Mouse (Mus musculus) kidney, adult 2 months (tissue): ENCODE results near the gene Foxp1. TPM values are rescaled to one million over a fixed set of nuclear protein-coding genes. Genes with fewer than 3 reads are reported as not detected.

Experiments
- DNase-seq: peaks from one replicate; pipeline ENCODE4 v3.0.0; 2021
- H3K27ac ChIP-seq: fragments of 200-500 bp; 2 replicates; pipeline ENCODE4 v1.5.1; 2012; ENCODE audit warnings: low read depth, low read length, control low read depth, inconsistent platforms; ENCODE audit not compliant: insufficient read depth
- H3K27me3 ChIP-seq: fragments of 200-500 bp; replicated peaks from 2 replicates; pipeline ENCODE4 v1.6.1; 2012; ENCODE audit warnings: mild to moderate bottlenecking, moderate library complexity, low read length, inconsistent platforms; ENCODE audit not compliant: control insufficient read depth, insufficient read depth
- H3K36me3 ChIP-seq: fragments of 200-500 bp; 2 replicates; pipeline ENCODE4 v1.6.1; 2012; ENCODE audit warnings: mild to moderate bottlenecking, moderate library complexity, low read length, inconsistent platforms; ENCODE audit not compliant: control insufficient read depth, insufficient read depth
- H3K4me1 ChIP-seq: fragments of 200-500 bp; 2 replicates; pipeline ENCODE4 v1.6.1; 2011; ENCODE audit warnings: low read length; ENCODE audit not compliant: control insufficient read depth, insufficient read depth
- H3K4me3 ChIP-seq: fragments of 200-500 bp; 2 replicates; pipeline ENCODE4 v1.5.1; 2011; ENCODE audit warnings: mild to moderate bottlenecking, low read depth, low read length, control low read depth; ENCODE audit not compliant: insufficient read depth
- CTCF ChIP-seq: fragments of 200-500 bp; conservative IDR thresholded peaks from 2 replicates; pipeline ENCODE4 v1.5.1; 2011; ENCODE audit warnings: low read depth, mild to moderate bottlenecking, control low read depth, low read length, moderate library complexity, mixed read lengths; ENCODE audit not compliant: insufficient read depth, insufficient read length
- POLR2A ChIP-seq: fragments of 200-500 bp; IDR thresholded peaks from one replicate; pipeline ENCODE4 v1.6.1; 2011; ENCODE audit warnings: low read depth, low read length, control low read depth
- WGBS: fragments of 180-500 bp; shearing (Covaris S2); methylation state at CpG from one replicate; pipeline ENCODE4 v1.1.7; 2018; 5-methylcytosine and 5-hydroxymethylcytosine counted together
- polyA plus RNA-seq: library from polyadenylated mRNA; depleted of rRNA; stranded (reverse); fragments of >200 nt; gene quantifications from 2 replicates; pipeline ENCODE4 v1.2.3, GENCODE M21; 2012; rRNA removed

Gene Foxp1
- 28.2 and 32.8 TPM in 2 replicates for polyA plus RNA-seq

- Histone ChIP-seq H3K4me1 (no peaks in the 10 kb centered on the region), H3K27me3 (no peaks in the 10 kb centered on the region), H3K27ac (peak within 1 kb of the TSS; percentile 99), H3K4me3 (peak within 1 kb of the TSS; percentile 97), H3K36me3 (no peaks in the 10 kb centered on the region)
- TF ChIP-seq CTCF: no peak
- TF ChIP-seq POLR2A: no peak
- 1% methylated on average over 72 of the region's 72 CpGs for WGBS
- DNase-seq: peak; percentile 92
Observed at GRCm38 (mm10) chr6:99522359-99523108, at the start of gene Foxp1. Gene Foxp1, minus strand, starts transcription at chr6:99522721.

GRCm38 (mm10) chr6:99572071-99572470 lies 49.5 kb upstream of the Foxp1 start:
- H3K27ac ChIP-seq: no peak overlapping the region
- TF ChIP-seq CTCF (no peak), POLR2A (no peak)
- H3K4me3 ChIP-seq: no peak overlapping the region
- no peaks in the 10 kb centered on the region for H3K27me3 ChIP-seq
- DNase-seq: no peak
- no peaks in the 10 kb centered on the region for H3K36me3 ChIP-seq
- no peaks in the 10 kb centered on the region for H3K4me1 ChIP-seq
- 75% methylated on average over 5 of the region's 5 CpGs for WGBS

DNA sequence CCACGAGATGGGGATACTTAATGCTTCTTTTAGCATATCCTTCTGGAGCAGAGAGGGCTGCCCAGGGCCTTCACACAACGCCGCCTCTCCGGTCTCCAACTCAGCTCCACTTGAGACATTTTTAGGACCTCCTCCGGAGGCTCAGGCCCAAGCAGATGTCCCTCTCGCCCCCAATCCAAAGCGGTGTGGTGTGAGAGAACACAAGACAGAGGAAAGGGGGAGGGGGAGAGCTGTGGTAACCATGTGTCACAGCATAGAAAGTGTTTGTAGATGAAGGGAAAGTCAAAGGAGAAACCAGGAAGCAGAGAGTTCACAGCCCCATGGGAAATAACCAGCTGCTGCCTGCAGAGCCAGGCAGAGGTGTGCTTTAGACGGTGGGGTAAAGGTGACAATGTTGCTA lies 44.4 kb upstream of the Foxp1 start:
- H3K27me3 ChIP-seq: no peaks in the 10 kb centered on the region
- WGBS: 67% methylated on average over 8 of the region's 8 CpGs

DNA sequence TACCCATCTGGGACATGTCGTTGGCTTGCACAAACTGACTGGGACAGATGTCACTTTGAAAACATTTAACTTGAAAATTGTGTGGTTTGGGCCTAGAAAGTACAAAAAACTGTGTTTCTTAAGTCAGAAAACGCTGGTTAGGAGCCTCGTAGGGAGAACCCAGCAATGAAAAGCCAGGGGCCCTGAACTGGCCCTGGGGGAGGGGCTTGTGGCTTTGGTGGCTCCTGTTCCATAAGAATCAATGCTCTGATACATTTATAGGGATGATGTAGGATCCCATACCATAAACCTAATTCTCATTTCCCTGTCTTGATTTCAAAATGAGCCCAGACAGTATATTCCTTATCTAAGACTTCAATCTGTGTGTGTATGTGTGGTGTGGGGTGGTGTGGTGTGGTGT lies 42.2 kb upstream of the Foxp1 start:
- H3K27me3 ChIP-seq: no peaks in the 10 kb centered on the region
- no peak overlapping the region for H3K27ac ChIP-seq
- no peak for DNase-seq
- 86% methylated on average over 3 of the region's 3 CpGs for WGBS
- no peak overlapping the region for H3K4me3 ChIP-seq
- no peaks in the 10 kb centered on the region for H3K4me1 ChIP-seq
- H3K36me3 ChIP-seq: no peaks in the 10 kb centered on the region
- TF ChIP-seq CTCF (no peak), POLR2A (no peak)

More for the DNA sequence above, 44.4 kb upstream of the Foxp1 start:
- H3K4me1 ChIP-seq: no peaks in the 10 kb centered on the region
- no peak for TF ChIP-seq POLR2A
- no peak for TF ChIP-seq CTCF
- no peak overlapping the region for H3K4me3 ChIP-seq
- no peak overlapping the region for H3K27ac ChIP-seq
- no peaks in the 10 kb centered on the region for H3K36me3 ChIP-seq
- DNase-seq: no peak

DNA sequence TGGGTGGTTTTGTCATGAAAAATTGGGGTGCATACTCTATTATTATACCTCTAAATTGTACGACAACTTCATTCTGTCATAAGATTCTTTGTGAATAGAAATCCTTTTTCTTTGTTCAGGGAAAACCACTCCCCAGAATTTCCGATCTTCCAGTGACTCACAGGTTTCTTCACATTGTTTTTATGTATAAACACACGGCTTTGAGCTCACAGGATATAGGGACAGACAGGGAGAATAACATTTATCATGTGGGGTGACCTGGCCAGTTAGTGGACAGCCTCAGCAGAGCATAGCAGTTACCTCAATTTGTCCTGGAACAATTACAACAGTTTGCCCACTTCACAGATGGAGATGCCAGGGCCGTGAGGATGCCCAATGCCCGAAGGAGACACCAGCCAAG lies 34.4 kb upstream of the Foxp1 start:
- H3K4me3 ChIP-seq: no peak overlapping the region
- DNase-seq: no peak
- H3K4me1 ChIP-seq: no peaks in the 10 kb centered on the region
- H3K27ac ChIP-seq: no peak overlapping the region
- H3K27me3 ChIP-seq: no peaks in the 10 kb centered on the region
- 87% methylated on average over 5 of the region's 5 CpGs for WGBS
- H3K36me3 ChIP-seq: no peaks in the 10 kb centered on the region
- TF ChIP-seq CTCF (no peak), POLR2A (no peak)

DNA sequence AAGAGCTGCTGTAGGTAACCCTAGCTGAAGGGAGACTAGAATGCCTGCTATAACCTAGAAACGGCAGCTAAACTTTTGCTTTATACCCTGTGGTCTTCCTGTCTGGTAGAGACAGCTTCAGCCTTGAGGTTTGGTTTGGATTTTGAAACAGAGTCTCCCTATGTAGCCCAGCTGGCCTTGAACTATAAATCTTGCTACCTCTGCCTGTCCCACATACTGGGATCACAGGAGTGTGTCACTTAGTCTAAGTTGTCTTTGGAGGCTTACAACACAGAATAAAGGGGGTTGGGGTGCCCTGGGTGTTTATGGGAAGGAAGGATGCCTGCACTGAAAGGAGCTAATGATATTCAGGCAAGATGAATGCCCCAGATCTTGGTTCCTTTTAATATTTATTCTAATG lies 30.3 kb upstream of the Foxp1 start:
- Histone ChIP-seq H3K27ac (no peak overlapping the region), H3K4me3 (no peak overlapping the region), H3K27me3 (no peaks in the 10 kb centered on the region), H3K4me1 (no peaks in the 10 kb centered on the region), H3K36me3 (no peaks in the 10 kb centered on the region)
- no peak for TF ChIP-seq CTCF
- TF ChIP-seq POLR2A: no peak
- no peak for DNase-seq
- 55% methylated on average over 1 of the region's 1 CpGs for WGBS

DNA sequence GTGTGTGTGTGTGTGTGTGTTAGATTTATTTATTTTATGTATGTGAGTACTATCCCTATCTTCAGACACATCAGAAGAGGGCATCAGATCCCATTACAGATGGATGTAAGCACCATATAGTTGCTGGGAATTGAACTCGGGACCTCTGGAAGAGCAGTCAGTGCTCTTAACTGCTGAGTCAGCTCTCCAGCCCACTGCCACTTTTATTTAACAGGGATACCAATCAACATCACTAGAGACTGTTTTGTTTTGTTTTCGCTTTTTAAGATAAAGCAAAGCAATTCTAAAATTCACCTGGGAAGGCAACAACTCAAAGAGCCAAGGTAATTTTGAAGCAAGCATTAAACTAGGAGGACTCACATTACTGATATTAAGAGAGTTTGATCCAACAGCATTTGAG lies 23.9 kb upstream of the Foxp1 start:
- no peak for TF ChIP-seq CTCF
- no peak for TF ChIP-seq POLR2A
- 93% methylated on average over 2 of the region's 2 CpGs for WGBS

More for the DNA sequence above, 23.9 kb upstream of the Foxp1 start:
- no peak for DNase-seq
- Histone ChIP-seq H3K27me3 (no peaks in the 10 kb centered on the region), H3K4me3 (no peak overlapping the region), H3K27ac (no peak overlapping the region), H3K4me1 (no peaks in the 10 kb centered on the region), H3K36me3 (no peaks in the 10 kb centered on the region)
